Mouse (Mus musculus): ENCODE data around the gene Tmod1.

GRCm38 (mm10) chr4:46120767-46121166, 82.0 kb downstream of the Tmod1 start:
- no peak for TF ChIP-seq POLR2A (IDR thresholded peaks at IDR 0.05; ENCODE audit: low read depth, low read length)
- no peak for TF ChIP-seq CTCF (IDR thresholded peaks at IDR 0.05; ENCODE audit: borderline replicate concordance, insufficient read depth, low read length)

Data from embryonic fibroblast, embryonic 13.5 days (primary cell).